Mouse (Mus musculus) ovary, postnatal 10 days (tissue): ENCODE measurements around the gene Cdkl2.

Source experiments
- DNase-seq: peaks from one replicate; pipeline ENCODE4 v3.0.0; 2022; ENCODE audit warnings: low spot score

Cdkl2 gene

GRCm38 (mm10) chr5:92043783-92044182 is at the start of gene Cdkl2:
Cdkl2 (minus strand) TSS chr5:92043883.
- DNase-seq = no peak

- no peak for DNase-seq
Measured at GRCm38 (mm10) chr5:92087469-92087868, 43.8 kb upstream of the Cdkl2 start.

GRCm38 (mm10) chr5:92085821-92086550 is 42.3 kb upstream of the Cdkl2 start:
- DNase-seq = no peak

GRCm38 (mm10) chr5:92085246-92085645 is 41.6 kb upstream of the Cdkl2 start:
- DNase-seq = no peak

GRCm38 (mm10) chr5:92083417-92084038 is 39.8 kb upstream of the Cdkl2 start, which contains the start of gene G3bp2:
G3bp2 (minus strand) TSS chr5:92083719.
- peak; percentile 95 for DNase-seq

- no peak for DNase-seq
Measured at GRCm38 (mm10) chr5:92082821-92083401, 39.2 kb upstream of the Cdkl2 start.

- DNase-seq = no peak
Measured at GRCm38 (mm10) chr5:92081326-92081725, 37.6 kb upstream of the Cdkl2 start.

- no peak for DNase-seq
Measured at GRCm38 (mm10) chr5:92080400-92080799, 36.7 kb upstream of the Cdkl2 start.

- no peak for DNase-seq
Measured at GRCm38 (mm10) chr5:92079304-92079703, 35.6 kb upstream of the Cdkl2 start.

GRCm38 (mm10) chr5:92078751-92079150 is 35.1 kb upstream of the Cdkl2 start:
- no peak for DNase-seq

- DNase-seq = no peak
Measured at GRCm38 (mm10) chr5:92076273-92076672, 32.6 kb upstream of the Cdkl2 start.

GRCm38 (mm10) chr5:92074061-92074460 is 30.4 kb upstream of the Cdkl2 start:
- no peak for DNase-seq

- no peak for DNase-seq
Measured at GRCm38 (mm10) chr5:92063192-92063591, 19.5 kb upstream of the Cdkl2 start.

GRCm38 (mm10) chr5:92052866-92053265 is 9.2 kb upstream of the Cdkl2 start:
- DNase-seq = no peak

- DNase-seq = no peak
Measured at GRCm38 (mm10) chr5:92050419-92050818, 6.7 kb upstream of the Cdkl2 start.

GRCm38 (mm10) chr5:92042377-92043348 is 1.0 kb downstream of the Cdkl2 start:
- DNase-seq = peak; percentile 89

- no peak for DNase-seq
Measured at GRCm38 (mm10) chr5:92019960-92020359, 23.7 kb downstream of the Cdkl2 start.

- DNase-seq = no peak
Measured at GRCm38 (mm10) chr5:92011756-92012155, 31.9 kb downstream of the Cdkl2 start.

GRCm38 (mm10) chr5:92009827-92010226 is 33.9 kb downstream of the Cdkl2 start:
- DNase-seq = no peak

- no peak for DNase-seq
Measured at GRCm38 (mm10) chr5:92003011-92003410, 40.7 kb downstream of the Cdkl2 start.

GRCm38 (mm10) chr5:92000770-92001169 is 42.9 kb downstream of the Cdkl2 start:
- DNase-seq = no peak

- DNase-seq = no peak
Measured at GRCm38 (mm10) chr5:91994546-91994945, 49.1 kb downstream of the Cdkl2 start.
